Mouse (Mus musculus): ENCODE measurements around the gene Gsdmc3. TPM values are rescaled to one million over a fixed set of nuclear protein-coding genes. Genes with fewer than 3 reads are reported as not detected.
"Not testable (repeated sequence)": the region's sequence is repeated elsewhere in the genome, so short reads cannot be mapped to it uniquely, and the experiment has no call there.

The Gsdmc3 gene
- polyA plus RNA-seq, 1 experiment from 2014 or later, result not detected

GRCm38 (mm10) chr15:63888440-63888839 is 10.1 kb upstream of the Gsdmc3 start:
- 28% methylated on average over 3 of the region's 5 CpGs for WGBS (ENCODE audit: insufficient replicate concordance)
- not testable (repeated sequence) for ATAC-seq (ENCODE audit: low read depth)

DNA sequence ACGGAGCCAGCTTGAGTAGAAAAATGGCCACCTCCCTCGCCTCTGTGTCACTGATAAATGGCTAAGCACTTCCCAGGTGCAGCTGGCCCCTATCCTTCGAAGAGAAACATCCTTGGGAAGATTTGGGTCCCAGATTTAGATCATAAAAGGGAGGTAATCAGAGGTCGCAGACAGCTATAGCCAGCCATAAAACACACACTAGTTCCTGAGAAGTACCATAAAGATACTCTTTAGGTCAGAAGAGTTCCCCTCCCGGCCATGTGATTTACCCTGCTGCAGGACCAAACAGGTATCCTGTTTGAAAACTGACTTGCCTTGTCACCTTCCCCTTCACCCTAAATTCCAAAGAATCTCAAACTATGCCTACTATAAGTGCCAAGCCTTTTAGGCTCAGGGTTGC is 9.6 kb upstream of the Gsdmc3 start:
- H3K27me3 ChIP-seq (ENCODE audit: control insufficient read depth, insufficient read depth, low read depth, low read length); H3K36me3 ChIP-seq (ENCODE audit: control insufficient read depth, insufficient read depth); H3K4me1 ChIP-seq (ENCODE audit: control insufficient read depth, low read depth, low read length); ATAC-seq (ENCODE audit: low read depth); H3K9ac ChIP-seq (ENCODE audit: low read depth, low read length); H3K9me3 ChIP-seq (replicated peaks; ENCODE audit: control insufficient read depth, low read length); H3K4me3 ChIP-seq (ENCODE audit: low read depth, low read length); H3K27ac ChIP-seq (ENCODE audit: low read length); H3K4me2 ChIP-seq (ENCODE audit: low read depth, low read length): not testable (repeated sequence)
- no CpG with 5 or more reads among the region's 5 CpGs for WGBS (ENCODE audit: insufficient replicate concordance)

More at GRCm38 (mm10) chr15:63888440-63888839, 10.1 kb upstream of the Gsdmc3 start:
- H3K27ac ChIP-seq (ENCODE audit: low read length); H3K4me2 ChIP-seq (ENCODE audit: low read depth, low read length); H3K36me3 ChIP-seq (ENCODE audit: control insufficient read depth, insufficient read depth); H3K4me1 ChIP-seq (ENCODE audit: control insufficient read depth, low read depth, low read length); H3K9me3 ChIP-seq (replicated peaks; ENCODE audit: control insufficient read depth, low read length); H3K27me3 ChIP-seq (ENCODE audit: control insufficient read depth, insufficient read depth, low read depth, low read length); H3K4me3 ChIP-seq (ENCODE audit: low read depth, low read length); H3K9ac ChIP-seq (ENCODE audit: low read depth, low read length): not testable (repeated sequence)

- not testable (repeated sequence) for H3K27ac ChIP-seq (ENCODE audit: low read length); H3K4me1 ChIP-seq (ENCODE audit: control insufficient read depth, low read depth, low read length); H3K9me3 ChIP-seq (replicated peaks; ENCODE audit: control insufficient read depth, low read length); H3K27me3 ChIP-seq (ENCODE audit: control insufficient read depth, insufficient read depth, low read depth, low read length); H3K4me2 ChIP-seq (ENCODE audit: low read depth, low read length); ATAC-seq (ENCODE audit: low read depth); H3K36me3 ChIP-seq (ENCODE audit: control insufficient read depth, insufficient read depth); H3K4me3 ChIP-seq (ENCODE audit: low read depth, low read length); H3K9ac ChIP-seq (ENCODE audit: low read depth, low read length)
These were observed 2.2 kb downstream of the Gsdmc3 start for GRCm38 (mm10) chr15:63876160-63876559.

GRCm38 (mm10) chr15:63861965-63862364 is 16.4 kb downstream of the Gsdmc3 start:
- not testable (repeated sequence) for H3K4me2 ChIP-seq (ENCODE audit: low read depth, low read length); H3K27ac ChIP-seq (ENCODE audit: low read length); H3K4me1 ChIP-seq (ENCODE audit: control insufficient read depth, low read depth, low read length); H3K27me3 ChIP-seq (ENCODE audit: control insufficient read depth, insufficient read depth, low read depth, low read length); ATAC-seq (ENCODE audit: low read depth); H3K9me3 ChIP-seq (replicated peaks; ENCODE audit: control insufficient read depth, low read length); H3K36me3 ChIP-seq (ENCODE audit: control insufficient read depth, insufficient read depth); H3K4me3 ChIP-seq (ENCODE audit: low read depth, low read length); H3K9ac ChIP-seq (ENCODE audit: low read depth, low read length)
- WGBS (ENCODE audit: insufficient replicate concordance), result 27% methylated on average over 5 of the region's 5 CpGs

Other genes starting within 250 kb of the Gsdmc3 start
- not detected in 2 replicates for gene Gsdmc2, start 33.4 kb downstream of the Gsdmc3 start, polyA plus RNA-seq (2015; fragmentation: Nextera tagmentation; extraction: Ambion mirVana)
- not detected in 2 replicates for gene Gsdmc4, start 33.7 kb upstream of the Gsdmc3 start, polyA plus RNA-seq (2015; fragmentation: Nextera tagmentation; extraction: Ambion mirVana)
- 27.2 and 31.0 TPM in 2 replicates for gene Fam49b, start 181.9 kb upstream of the Gsdmc3 start, polyA plus RNA-seq (2015; fragmentation: Nextera tagmentation; extraction: Ambion mirVana)